Mouse (Mus musculus): ENCODE results near the gene Nusap1.

DNA sequence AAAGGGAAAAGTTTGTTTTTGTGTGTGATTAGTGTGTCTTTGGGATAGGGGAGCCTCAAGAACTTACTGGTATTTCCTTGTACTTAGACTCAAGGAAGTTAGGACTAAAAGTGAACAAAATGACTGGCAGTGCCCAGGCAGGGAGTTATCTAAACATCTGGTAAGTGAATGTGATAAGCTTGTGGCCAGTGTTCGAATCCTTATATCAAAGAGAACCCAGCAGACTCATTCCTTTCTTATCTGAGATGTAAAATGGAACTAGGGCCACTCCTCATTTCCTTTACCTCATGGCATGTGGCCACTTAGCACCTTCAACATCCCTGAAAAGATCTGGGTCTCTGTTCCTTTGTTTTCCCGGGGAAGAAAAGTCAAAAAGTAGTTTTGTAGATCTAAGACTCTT lies 14.2 kb upstream of the Nusap1 start:
- no peak for TF ChIP-seq CTCF (IDR thresholded peaks at IDR 0.05; ENCODE audit: low read depth)
- TF ChIP-seq EP300 (optimal IDR thresholded peaks at IDR 0.05) = no peak

All from stomach, postnatal 0 days (tissue).